Mouse (Mus musculus) adrenal gland, adult 18-20 months (tissue): ENCODE results near the gene Stk24. TPM values are rescaled to one million over a fixed set of nuclear protein-coding genes. Genes with fewer than 3 reads are reported as not detected.
"Not testable (repeated sequence)": the region's sequence is repeated elsewhere in the genome, so short reads cannot be mapped to it uniquely, and the experiment has no call there.

ENCODE experiments used
- DNase-seq, 2 experiments: peaks; one replicate each; pipeline ENCODE4 v3.0.0; 2021 to 2022; ENCODE audit warnings: low spot score in 2 of 2
- long read RNA-seq, 2 experiments: library from polyadenylated mRNA; stranded (forward); transcript quantifications; one replicate each; pipeline ENCODE4 v2.0.0; 2021
- total RNA-seq, 2 experiments: library from RNA; stranded (reverse); gene quantifications; 1 replicate in 1 of 2; 2 replicates in 1 of 2; pipeline ENCODE4 v1.2.3; 2021

The Stk24 gene
- 100 to 1,000 TPM in 1 of 2 experiments, 10 to 100 TPM in 1; 82.2 to 121 TPM for total RNA-seq
- long read RNA-seq, experiment 1, transcript Stk24-201 (11 exons, 2,676 nt): major isoform, 31 of 37 reads
- long read RNA-seq, experiment 1, partial matches to known transcripts: 2 of 37 reads
- long read RNA-seq, experiment 1, other reads (novel, unspliced or antisense): 4 of 37 reads
- long read RNA-seq, experiment 2, transcript Stk24-201 (11 exons, 2,676 nt): major isoform, 42 of 58 reads
- long read RNA-seq, experiment 2, partial matches to known transcripts: 11 of 58 reads
- long read RNA-seq, experiment 2, other reads (novel, unspliced or antisense): 4 of 58 reads

- no peak for DNase-seq
Measured at GRCm38 (mm10) chr14:121379827-121380145, at the start of gene Stk24. TSS of gene Stk24 (minus strand) at chr14:121380011.

- no peak for DNase-seq
Measured at GRCm38 (mm10) chr14:121428148-121428547, 48.3 kb upstream of the Stk24 start.

GRCm38 (mm10) chr14:121426743-121427142, 46.9 kb upstream of the Stk24 start:
- no peak for DNase-seq

- DNase-seq: no peak
Measured at GRCm38 (mm10) chr14:121425004-121425793, 45.4 kb upstream of the Stk24 start.

- DNase-seq: no peak
Measured at GRCm38 (mm10) chr14:121423341-121423751, 43.5 kb upstream of the Stk24 start.

GRCm38 (mm10) chr14:121422664-121423340, 43.0 kb upstream of the Stk24 start:
- DNase-seq: no peak

- DNase-seq: no peak
Measured at GRCm38 (mm10) chr14:121422000-121422399, 42.2 kb upstream of the Stk24 start.

GRCm38 (mm10) chr14:121417594-121417993, 37.8 kb upstream of the Stk24 start:
- DNase-seq: peak in 1 of 2 experiments; percentile 57

- no peak for DNase-seq
Measured at GRCm38 (mm10) chr14:121416626-121417319, 37.0 kb upstream of the Stk24 start.

- no peak for DNase-seq
Measured at GRCm38 (mm10) chr14:121414635-121415241, 34.9 kb upstream of the Stk24 start.

GRCm38 (mm10) chr14:121413726-121414125, 33.9 kb upstream of the Stk24 start:
- not testable (repeated sequence) for DNase-seq

GRCm38 (mm10) chr14:121408944-121409343, 29.1 kb upstream of the Stk24 start:
- no peak for DNase-seq

- no peak for DNase-seq
Measured at GRCm38 (mm10) chr14:121406943-121407342, 27.1 kb upstream of the Stk24 start.

GRCm38 (mm10) chr14:121405546-121405945, 25.7 kb upstream of the Stk24 start:
- no peak for DNase-seq

GRCm38 (mm10) chr14:121405120-121405519, 25.3 kb upstream of the Stk24 start:
- DNase-seq: no peak

GRCm38 (mm10) chr14:121399676-121400075, 19.9 kb upstream of the Stk24 start:
- no peak for DNase-seq

GRCm38 (mm10) chr14:121397471-121397870, 17.7 kb upstream of the Stk24 start:
- DNase-seq: no peak

- DNase-seq: no peak
Measured at GRCm38 (mm10) chr14:121395125-121395524, 15.3 kb upstream of the Stk24 start.

GRCm38 (mm10) chr14:121391927-121392326, 12.1 kb upstream of the Stk24 start:
- DNase-seq: peak; percentile 41 to 46

GRCm38 (mm10) chr14:121387760-121388159, 7.9 kb upstream of the Stk24 start:
- DNase-seq: no peak

GRCm38 (mm10) chr14:121385440-121385839, 5.6 kb upstream of the Stk24 start:
- DNase-seq: no peak
